Mouse (Mus musculus): ENCODE results near the gene Dact2. TPM values are rescaled to one million over a fixed set of nuclear protein-coding genes. Genes with fewer than 3 reads are reported as not detected.

Gene Dact2
- total and polyA plus RNA-seq, 2 experiments from 2014 or later = 0.20 to 2.1 TPM

GRCm38 (mm10) chr17:14187096-14187495 is 17.0 kb downstream of the Dact2 start:
- no peak for TF ChIP-seq CTCF (IDR thresholded peaks at IDR 0.05; ENCODE audit: low read depth)
- Histone ChIP-seq H3K9ac (replicated peaks; ENCODE audit: low read depth, low read length) (no peak overlapping the region), H3K36me3 (replicated peaks; ENCODE audit: control insufficient read depth, insufficient read depth, low read length) (no peaks in the 10 kb centered on the region), H3K9me3 (replicated peaks; ENCODE audit: control insufficient read depth, low read length) (no peaks in the 10 kb centered on the region), H3K4me1 (ENCODE audit: control insufficient read depth, insufficient read depth) (peaks cover 11% of the 10 kb centered on the region), H3K4me2 (ENCODE audit: low read depth, low read length) (no peak overlapping the region), H3K27ac (ENCODE audit: low read depth) (no peak overlapping the region), H3K4me3 (ENCODE audit: low read depth, low read length) (no peak overlapping the region), H3K27me3 (ENCODE audit: control insufficient read depth, insufficient read depth, low read length) (0 out of 2 replicates have a peak, but pooled peaks cover 8% of the 10 kb centered on the region)
- no peak for DNase-seq (ENCODE audit: low spot score)
- ATAC-seq (ENCODE audit: insufficient read depth, low read depth) = no peak

GRCm38 (mm10) chr17:14186176-14186575 is 17.9 kb downstream of the Dact2 start:
- Histone ChIP-seq H3K4me1 (ENCODE audit: control insufficient read depth, insufficient read depth) (peaks cover 11% of the 10 kb centered on the region), H3K27me3 (ENCODE audit: control insufficient read depth, insufficient read depth, low read length) (0 out of 2 replicates have a peak, but pooled peaks cover 8% of the 10 kb centered on the region), H3K4me2 (ENCODE audit: low read depth, low read length) (no peak overlapping the region), H3K27ac (ENCODE audit: low read depth) (no peak overlapping the region), H3K9ac (replicated peaks; ENCODE audit: low read depth, low read length) (no peak overlapping the region), H3K4me3 (ENCODE audit: low read depth, low read length) (no peak overlapping the region), H3K9me3 (replicated peaks; ENCODE audit: control insufficient read depth, low read length) (no peaks in the 10 kb centered on the region), H3K36me3 (replicated peaks; ENCODE audit: control insufficient read depth, insufficient read depth, low read length) (no peaks in the 10 kb centered on the region)
- TF ChIP-seq EP300 (IDR thresholded peaks at IDR 0.05; ENCODE audit: low read depth) (no peak), CTCF (IDR thresholded peaks at IDR 0.05; ENCODE audit: low read depth) (no peak)
- DNase-seq (ENCODE audit: low spot score) (no peak), ATAC-seq (ENCODE audit: insufficient read depth, low read depth) (no peak)
- 48% methylated on average over 3 of the region's 3 CpGs for WGBS

GRCm38 (mm10) chr17:14184192-14184814 is 19.8 kb downstream of the Dact2 start:
- DNase-seq (ENCODE audit: low spot score) = no peak
- Histone ChIP-seq H3K36me3 (replicated peaks; ENCODE audit: control insufficient read depth, insufficient read depth, low read length) (no peaks in the 10 kb centered on the region), H3K9me3 (replicated peaks; ENCODE audit: control insufficient read depth, low read length) (no peaks in the 10 kb centered on the region), H3K9ac (replicated peaks; ENCODE audit: low read depth, low read length) (no peak overlapping the region), H3K4me3 (ENCODE audit: low read depth, low read length) (no peak overlapping the region), H3K27me3 (ENCODE audit: control insufficient read depth, insufficient read depth, low read length) (0 out of 2 replicates have a peak, but pooled peaks cover 8% of the 10 kb centered on the region), H3K27ac (ENCODE audit: low read depth) (no peak overlapping the region), H3K4me1 (ENCODE audit: control insufficient read depth, insufficient read depth) (peaks cover 11% of the 10 kb centered on the region), H3K4me2 (ENCODE audit: low read depth, low read length) (no peak overlapping the region)
- 90% methylated on average over 4 of the region's 4 CpGs for WGBS
- no peak for ATAC-seq (ENCODE audit: insufficient read depth, low read depth)
- TF ChIP-seq EP300 (IDR thresholded peaks at IDR 0.05; ENCODE audit: low read depth) (no peak), CTCF (IDR thresholded peaks at IDR 0.05; ENCODE audit: low read depth) (no peak)

GRCm38 (mm10) chr17:14183717-14184116 is 20.4 kb downstream of the Dact2 start:
- H3K4me2 ChIP-seq (ENCODE audit: low read depth, low read length) = no peak overlapping the region
- no peaks in the 10 kb centered on the region for H3K36me3 ChIP-seq (replicated peaks; ENCODE audit: control insufficient read depth, insufficient read depth, low read length)
- H3K4me1 ChIP-seq (ENCODE audit: control insufficient read depth, insufficient read depth) = peaks cover 11% of the 10 kb centered on the region
- DNase-seq (ENCODE audit: low spot score) (no peak), ATAC-seq (ENCODE audit: insufficient read depth, low read depth) (no peak)
- H3K9ac ChIP-seq (replicated peaks; ENCODE audit: low read depth, low read length) = no peak overlapping the region
- no peaks in the 10 kb centered on the region for H3K9me3 ChIP-seq (replicated peaks; ENCODE audit: control insufficient read depth, low read length)
- WGBS = 83% methylated on average over 4 of the region's 4 CpGs
- 0 out of 2 replicates have a peak, but pooled peaks cover 8% of the 10 kb centered on the region for H3K27me3 ChIP-seq (ENCODE audit: control insufficient read depth, insufficient read depth, low read length)
- TF ChIP-seq CTCF (IDR thresholded peaks at IDR 0.05; ENCODE audit: low read depth) = no peak
- no peak for TF ChIP-seq EP300 (IDR thresholded peaks at IDR 0.05; ENCODE audit: low read depth)
- H3K27ac ChIP-seq (ENCODE audit: low read depth) = no peak overlapping the region
- H3K4me3 ChIP-seq (ENCODE audit: low read depth, low read length) = no peak overlapping the region

GRCm38 (mm10) chr17:14182860-14183259 is 21.2 kb downstream of the Dact2 start:
- H3K4me3 ChIP-seq (ENCODE audit: low read depth, low read length) = no peak overlapping the region

GRCm38 (mm10) chr17:14178911-14179310 is 25.2 kb downstream of the Dact2 start:
- H3K36me3 ChIP-seq (replicated peaks; ENCODE audit: control insufficient read depth, insufficient read depth, low read length) = no peaks in the 10 kb centered on the region
- no peak overlapping the region for H3K4me3 ChIP-seq (ENCODE audit: low read depth, low read length)
- H3K4me1 ChIP-seq (ENCODE audit: control insufficient read depth, insufficient read depth) = no peaks in the 10 kb centered on the region; the same call in 1 of the 2 replicates
- H3K9ac ChIP-seq (replicated peaks; ENCODE audit: low read depth, low read length) = no peak overlapping the region
- 31% methylated on average over 4 of the region's 4 CpGs for WGBS
- no peak for ATAC-seq (ENCODE audit: insufficient read depth, low read depth)
- 0 out of 2 replicates have a peak, but pooled peaks cover 4% of the 10 kb centered on the region for H3K27me3 ChIP-seq (ENCODE audit: control insufficient read depth, insufficient read depth, low read length)
- no peak overlapping the region for H3K4me2 ChIP-seq (ENCODE audit: low read depth, low read length)
- TF ChIP-seq CTCF (IDR thresholded peaks at IDR 0.05; ENCODE audit: low read depth) (no peak), EP300 (IDR thresholded peaks at IDR 0.05; ENCODE audit: low read depth) (no peak)
- no peak overlapping the region for H3K27ac ChIP-seq (ENCODE audit: low read depth)
- no peaks in the 10 kb centered on the region for H3K9me3 ChIP-seq (replicated peaks; ENCODE audit: control insufficient read depth, low read length)
- DNase-seq (ENCODE audit: low spot score) = no peak

More at GRCm38 (mm10) chr17:14182860-14183259, 21.2 kb downstream of the Dact2 start:
- 0 out of 2 replicates have a peak, but pooled peaks cover 3% of the 10 kb centered on the region for H3K27me3 ChIP-seq (ENCODE audit: control insufficient read depth, insufficient read depth, low read length)
- no peaks in the 10 kb centered on the region for H3K9me3 ChIP-seq (replicated peaks; ENCODE audit: control insufficient read depth, low read length)
- H3K4me1 ChIP-seq (ENCODE audit: control insufficient read depth, insufficient read depth) = peaks cover 5% of the 10 kb centered on the region
- TF ChIP-seq EP300 (IDR thresholded peaks at IDR 0.05; ENCODE audit: low read depth) = no peak
- no peak for TF ChIP-seq CTCF (IDR thresholded peaks at IDR 0.05; ENCODE audit: low read depth)
- no peak overlapping the region for H3K9ac ChIP-seq (replicated peaks; ENCODE audit: low read depth, low read length)
- H3K27ac ChIP-seq (ENCODE audit: low read depth) = no peak overlapping the region
- no peaks in the 10 kb centered on the region for H3K36me3 ChIP-seq (replicated peaks; ENCODE audit: control insufficient read depth, insufficient read depth, low read length)
- no peak for DNase-seq (ENCODE audit: low spot score)
- WGBS = 82% methylated on average over 3 of the region's 3 CpGs
- ATAC-seq (ENCODE audit: insufficient read depth, low read depth) = no peak
- H3K4me2 ChIP-seq (ENCODE audit: low read depth, low read length) = no peak overlapping the region
